Mouse (Mus musculus): ENCODE measurements at regions not wholly inside any gene's neighbourhood (a gene's known extent, or its start where the extent isn't known, plus 50 kb on each side); places are given as distances from the start of the nearest gene placed in this dataset.

- no peak for TF ChIP-seq POLR2A (IDR thresholded peaks at IDR 0.05; ENCODE audit: borderline replicate concordance, insufficient read depth, low read length)
- TF ChIP-seq CTCF (IDR thresholded peaks at IDR 0.05; ENCODE audit: borderline replicate concordance, insufficient read depth, low read depth, low read length), result no peak
- H3K27ac ChIP-seq (ENCODE audit: insufficient read depth, low read length), result no peak overlapping the region
- no peak overlapping the region for H3K4me3 ChIP-seq (replicated peaks; ENCODE audit: insufficient read depth, low read depth, low read length)
- no peak for DNase-seq
- H3K27me3 ChIP-seq (ENCODE audit: control insufficient read depth, insufficient read depth, low read length), result no peaks in the 10 kb centered on the region
- WGBS, result 41% methylated on average over 4 of the region's 4 CpGs
- H3K4me1 ChIP-seq (ENCODE audit: control insufficient read depth, insufficient read depth, low read length), result no peaks in the 10 kb centered on the region
Measured at GRCm38 (mm10) chr1:27998434-27998833, 781.6 kb downstream of the Gm597 start.

GRCm38 (mm10) chr1:27963369-27963768 lies 816.7 kb downstream of the Gm597 start:
- TF ChIP-seq CTCF (IDR thresholded peaks at IDR 0.05; ENCODE audit: borderline replicate concordance, insufficient read depth, low read depth, low read length) (no peak), POLR2A (IDR thresholded peaks at IDR 0.05; ENCODE audit: borderline replicate concordance, insufficient read depth, low read length) (no peak)
- Histone ChIP-seq H3K4me3 (replicated peaks; ENCODE audit: insufficient read depth, low read depth, low read length) (no peak overlapping the region), H3K4me1 (ENCODE audit: control insufficient read depth, insufficient read depth, low read length) (no peaks in the 10 kb centered on the region), H3K27me3 (ENCODE audit: control insufficient read depth, insufficient read depth, low read length) (no peaks in the 10 kb centered on the region), H3K27ac (ENCODE audit: insufficient read depth, low read length) (no peak overlapping the region)
- WGBS, result 71% methylated on average over 1 of the region's 1 CpGs
- DNase-seq, result no peak
